Mouse (Mus musculus) layer of hippocampus, adult 9-11 months (tissue): ENCODE measurements at regions not wholly inside any gene's neighbourhood (a gene's known extent, or its start where the extent isn't known, plus 50 kb on each side); places are given as distances from the start of the nearest gene placed in this dataset.

Source experiments
- DNase-seq: peaks from one replicate; pipeline ENCODE4 v3.0.0; 2022

GRCm38 (mm10) chr15:7459992-7460820 is 62.0 kb upstream of the Egflam start:
- DNase-seq = peak; percentile 45

- no peak for DNase-seq
Observed at GRCm38 (mm10) chr15:7462549-7462948, 64.4 kb upstream of the Egflam start.

- no peak for DNase-seq
Observed at GRCm38 (mm10) chr15:7463444-7464350, 65.5 kb upstream of the Egflam start.

GRCm38 (mm10) chr15:7480211-7480610 is 82.0 kb upstream of the Egflam start:
- DNase-seq = no peak

GRCm38 (mm10) chr15:7480792-7481210 is 82.6 kb upstream of the Egflam start:
- no peak for DNase-seq

GRCm38 (mm10) chr15:7483686-7484085 is 85.5 kb upstream of the Egflam start:
- no peak for DNase-seq

- DNase-seq = no peak
Observed at GRCm38 (mm10) chr15:7491091-7491490, 92.9 kb upstream of the Egflam start.

GRCm38 (mm10) chr15:7493126-7493669 is 95.0 kb upstream of the Egflam start:
- peak; percentile 27 for DNase-seq

GRCm38 (mm10) chr15:7497852-7498251 is 99.7 kb upstream of the Egflam start:
- no peak for DNase-seq

GRCm38 (mm10) chr15:7508535-7508934 is 110.3 kb upstream of the Egflam start:
- DNase-seq = no peak

GRCm38 (mm10) chr15:7514743-7515273 is 116.6 kb upstream of the Egflam start:
- DNase-seq = no peak

- no peak for DNase-seq
Observed at GRCm38 (mm10) chr15:7521611-7522010, 123.4 kb upstream of the Egflam start.

GRCm38 (mm10) chr15:7522902-7523786 is 124.9 kb upstream of the Egflam start:
- DNase-seq = no peak

GRCm38 (mm10) chr15:7530959-7531588 is 132.9 kb upstream of the Egflam start:
- DNase-seq = no peak

GRCm38 (mm10) chr15:7537858-7538257 is 139.7 kb upstream of the Egflam start:
- no peak for DNase-seq

GRCm38 (mm10) chr15:7553190-7553895 is 155.1 kb upstream of the Egflam start:
- no peak for DNase-seq

- no peak for DNase-seq
Observed at GRCm38 (mm10) chr15:7554433-7554832, 156.2 kb upstream of the Egflam start.

- no peak for DNase-seq
Observed at GRCm38 (mm10) chr15:7563279-7563678, 165.1 kb upstream of the Egflam start.

GRCm38 (mm10) chr15:7563726-7564125 is 165.5 kb upstream of the Egflam start:
- peak; percentile 15 for DNase-seq

- no peak for DNase-seq
Observed at GRCm38 (mm10) chr15:7572221-7572620, 174.0 kb upstream of the Egflam start.

- no peak for DNase-seq
Observed at GRCm38 (mm10) chr15:7574264-7574663, 176.1 kb upstream of the Egflam start.
